Mouse (Mus musculus) midbrain, postnatal 0 days (tissue): ENCODE results near the gene Slc46a2. TPM values are rescaled to one million over a fixed set of nuclear protein-coding genes. Genes with fewer than 3 reads are reported as not detected.

Source experiments
- ATAC-seq: fragments of 200-750 bp; cut with Nextera tagmentation; 2 replicates; pipeline ENCODE4 v1.8.0; 2017; ENCODE audit warnings: moderate number of reproducible peaks, mild to moderate bottlenecking, moderate TSS enrichment, moderate library complexity; ENCODE audit not compliant: low FRiP score
- DNase-seq: peaks from one replicate; pipeline ENCODE4 v3.0.0-alpha.2; 2015; ENCODE audit warnings: low spot score
- H3K27ac ChIP-seq: fragments of 300-500 bp; sonication (generic); 2 replicates; pipeline ENCODE4 v1.5.1; 2014; ENCODE audit warnings: low read depth, mild to moderate bottlenecking, low read length, mixed read lengths
- H3K27me3 ChIP-seq: fragments of 300-500 bp; sonication (generic); 2 replicates; pipeline ENCODE4 v1.6.1; 2014; ENCODE audit warnings: low read length, control low read depth, mixed read lengths; ENCODE audit not compliant: insufficient read depth
- H3K36me3 ChIP-seq: fragments of 300-500 bp; sonication (generic); 2 replicates; pipeline ENCODE4 v1.6.1; 2014; ENCODE audit warnings: low read length, control low read depth, mixed read lengths; ENCODE audit not compliant: insufficient read depth
- H3K4me1 ChIP-seq: fragments of 300-500 bp; sonication (generic); 2 replicates; pipeline ENCODE4 v1.6.1; 2014; ENCODE audit warnings: mild to moderate bottlenecking, control low read depth, antibody characterized with exemption, low read length, mixed read lengths; ENCODE audit not compliant: insufficient read depth
- H3K4me2 ChIP-seq: fragments of 300-500 bp; sonication (generic); 2 replicates; pipeline ENCODE4 v1.6.1; 2014; ENCODE audit warnings: low read depth, mild to moderate bottlenecking, low read length, mixed read lengths; ENCODE audit not compliant: poor library complexity, severe bottlenecking
- H3K4me3 ChIP-seq: fragments of 300-500 bp; sonication (generic); 2 replicates; pipeline ENCODE4 v1.5.1; 2014; ENCODE audit warnings: low read depth, mild to moderate bottlenecking, low read length, moderate library complexity
- H3K9ac ChIP-seq: fragments of 300-500 bp; sonication (generic); replicated peaks from 2 replicates; pipeline ENCODE4 v1.6.1; 2014; ENCODE audit warnings: mild to moderate bottlenecking, low read length, moderate library complexity, mixed read lengths; ENCODE audit not compliant: poor library complexity, severe bottlenecking
- H3K9me3 ChIP-seq: fragments of 300-500 bp; sonication (generic); 2 replicates; pipeline ENCODE4 v1.6.1; 2016; ENCODE audit warnings: low read length, control low read depth
- CTCF ChIP-seq: IDR thresholded peaks from 2 replicates; pipeline ENCODE4 v1.5.1; 2016; ENCODE audit warnings: antibody characterized with exemption, mild to moderate bottlenecking
- WGBS: fragments of 180-500 bp; shearing (Covaris S2); extraction: QIAGEN DNeasy Blood & Tissue Kit; methylation state at CpG from one replicate; pipeline ENCODE4 v1.1.7; 2014; 5-methylcytosine and 5-hydroxymethylcytosine counted together
- polyA plus RNA-seq: library from polyadenylated mRNA; unstranded; fragments of >200 nt; fragmentation: Nextera tagmentation; extraction: Ambion mirVana; gene quantifications from 2 replicates; pipeline ENCODE4 v1.2.1, GENCODE M21; 2015
- total RNA-seq: library from RNA; depleted of rRNA; stranded (reverse); fragments of >200 nt; gene quantifications from 2 replicates; pipeline ENCODE4 v1.2.3, GENCODE M21; 2014

Slc46a2 gene
- total and polyA plus RNA-seq, 2 experiments from 2014 or later: 0.05 to 0.16 TPM

DNA sequence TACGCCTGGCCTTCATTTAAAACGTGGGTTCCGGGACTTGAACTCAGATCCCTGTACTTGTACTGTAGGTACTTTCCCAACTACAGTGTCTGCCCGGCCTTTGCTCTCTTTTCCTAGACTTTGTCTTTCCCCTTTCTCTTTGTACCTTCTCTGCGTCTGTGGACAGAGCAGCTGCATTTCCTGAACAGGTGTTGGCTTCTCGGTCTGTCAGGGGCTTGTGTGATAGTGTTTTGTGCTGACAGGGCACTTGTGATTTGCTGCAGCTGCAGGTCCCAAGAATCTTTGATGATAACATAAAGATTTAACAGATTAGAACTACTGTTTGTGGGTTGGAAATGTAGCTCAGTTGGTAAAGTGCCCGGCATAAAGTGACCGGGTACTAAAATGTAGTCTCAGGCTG lies 36.3 kb downstream of the Slc46a2 start:
- 90% methylated on average over 8 of the region's 8 CpGs for WGBS

DNA sequence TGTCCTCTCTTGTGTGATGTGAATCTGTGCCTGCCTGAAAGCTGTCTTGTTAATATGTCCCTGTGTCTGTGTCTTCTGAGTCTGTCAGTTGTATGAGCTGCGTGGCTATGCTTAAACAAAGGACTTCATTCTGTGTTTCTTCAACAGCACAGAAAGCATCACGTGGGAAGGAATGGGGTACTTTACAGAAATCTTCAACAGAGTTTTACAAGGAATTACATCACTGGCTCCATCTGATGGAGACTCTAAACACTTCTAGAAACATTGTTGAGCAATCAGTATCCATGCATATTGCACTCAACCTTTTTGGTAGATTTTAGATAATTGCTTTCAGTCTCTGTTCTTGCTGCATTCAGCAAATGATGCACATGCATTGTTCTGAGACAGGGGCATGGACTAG lies 37.8 kb downstream of the Slc46a2 start:
- Histone ChIP-seq H3K4me2 (no peak overlapping the region), H3K4me1 (no peaks in the 10 kb centered on the region), H3K27me3 (no peaks in the 10 kb centered on the region), H3K9ac (no peak overlapping the region), H3K4me3 (no peak overlapping the region), H3K27ac (no peak overlapping the region), H3K36me3 (0 out of 2 replicates have a peak, but pooled peaks cover 4% of the 10 kb centered on the region), H3K9me3 (no peaks in the 10 kb centered on the region)
- peak; percentile 20 for TF ChIP-seq CTCF
- ATAC-seq: no peak
- peak; percentile 26 for DNase-seq
- 44% methylated on average over 2 of the region's 2 CpGs for WGBS

More for the DNA sequence above, 36.3 kb downstream of the Slc46a2 start:
- Histone ChIP-seq H3K27ac (no peak overlapping the region), H3K4me2 (no peak overlapping the region), H3K4me3 (no peak overlapping the region), H3K36me3 (peaks cover 8% of the 10 kb centered on the region; the same call in 1 of the 2 replicates), H3K9ac (no peak overlapping the region), H3K4me1 (no peaks in the 10 kb centered on the region), H3K9me3 (no peaks in the 10 kb centered on the region), H3K27me3 (no peaks in the 10 kb centered on the region)
- no peak for TF ChIP-seq CTCF
- no peak for DNase-seq
- no peak for ATAC-seq

DNA sequence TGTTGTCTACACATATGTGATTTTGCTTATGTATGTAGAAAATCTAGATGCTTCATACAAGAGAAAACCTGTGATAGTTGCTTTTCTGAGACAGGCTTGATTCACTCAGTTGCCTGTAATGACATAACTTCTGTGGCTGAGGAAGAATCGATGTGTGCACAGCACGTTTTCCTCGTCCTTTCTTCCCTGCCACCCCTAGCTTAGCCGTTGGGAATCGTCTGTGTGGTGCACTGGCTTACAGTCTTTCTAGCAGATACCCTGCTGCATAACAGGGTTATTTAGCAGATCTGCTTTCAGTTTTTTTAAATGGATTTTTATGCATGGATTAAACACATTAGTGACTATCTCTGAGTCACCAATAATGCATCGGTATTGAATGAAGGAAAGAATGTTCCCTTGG lies 38.3 kb downstream of the Slc46a2 start:
- no peak overlapping the region for H3K9ac ChIP-seq
- no peak for TF ChIP-seq CTCF
- H3K36me3 ChIP-seq: 0 out of 2 replicates have a peak, but pooled peaks cover 4% of the 10 kb centered on the region
- ATAC-seq (0 out of 2 replicates have a peak, but pooled peaks have one; percentile 26), DNase-seq (no peak)
- H3K4me1 ChIP-seq: no peaks in the 10 kb centered on the region
- no peaks in the 10 kb centered on the region for H3K27me3 ChIP-seq
- H3K9me3 ChIP-seq: no peaks in the 10 kb centered on the region
- WGBS: 39% methylated on average over 6 of the region's 6 CpGs
- H3K4me2 ChIP-seq: no peak overlapping the region
- H3K4me3 ChIP-seq: no peak overlapping the region
- H3K27ac ChIP-seq: no peak overlapping the region

DNA sequence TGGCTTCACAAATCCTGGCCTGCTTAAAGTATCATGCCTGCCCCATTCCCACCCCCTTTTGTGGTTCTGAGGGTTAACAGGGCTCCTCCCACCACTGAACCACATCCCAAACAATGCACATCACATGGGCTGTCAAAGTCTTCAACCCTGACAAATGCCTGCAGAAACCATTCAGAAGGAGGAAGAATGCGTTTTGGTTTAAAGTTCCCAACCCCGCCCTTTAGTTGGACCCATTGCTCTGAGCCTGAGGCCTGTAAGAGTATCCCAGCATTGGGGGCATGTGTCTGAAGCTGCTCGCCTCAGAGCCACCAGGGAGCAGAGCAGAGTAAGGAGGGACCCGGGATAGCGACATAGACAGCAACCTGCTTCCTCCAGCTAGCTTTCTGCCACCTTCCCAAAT lies 41.0 kb downstream of the Slc46a2 start:
- Histone ChIP-seq H3K4me1 (no peaks in the 10 kb centered on the region), H3K9me3 (no peaks in the 10 kb centered on the region), H3K27ac (no peak overlapping the region), H3K27me3 (no peaks in the 10 kb centered on the region), H3K9ac (no peak overlapping the region), H3K36me3 (no peaks in the 10 kb centered on the region), H3K4me3 (no peak overlapping the region), H3K4me2 (no peak overlapping the region)
- WGBS: 34% methylated on average over 5 of the region's 5 CpGs
- DNase-seq: no peak
- no peak for TF ChIP-seq CTCF
- no peak for ATAC-seq

DNA sequence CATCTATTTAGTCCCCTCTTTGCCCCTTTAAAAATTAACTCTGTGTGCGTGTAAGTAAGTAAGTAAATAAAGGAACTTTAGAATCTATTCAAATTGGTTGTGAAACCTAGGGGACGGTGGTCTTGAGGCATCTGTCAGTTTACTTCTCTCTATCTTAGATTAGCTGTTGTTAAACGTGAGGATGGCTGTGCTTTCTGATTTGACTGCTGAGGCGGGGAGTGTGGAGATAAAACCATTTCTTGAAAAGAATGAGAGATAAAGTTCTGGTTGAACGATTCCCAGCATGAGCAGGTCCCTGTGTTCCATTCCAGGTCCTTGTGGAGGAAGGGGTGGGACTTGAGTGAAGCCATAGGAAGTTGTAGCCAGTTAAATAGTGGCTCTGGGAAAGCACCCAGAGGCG lies 41.6 kb downstream of the Slc46a2 start:
- no peak overlapping the region for H3K27ac ChIP-seq

DNA sequence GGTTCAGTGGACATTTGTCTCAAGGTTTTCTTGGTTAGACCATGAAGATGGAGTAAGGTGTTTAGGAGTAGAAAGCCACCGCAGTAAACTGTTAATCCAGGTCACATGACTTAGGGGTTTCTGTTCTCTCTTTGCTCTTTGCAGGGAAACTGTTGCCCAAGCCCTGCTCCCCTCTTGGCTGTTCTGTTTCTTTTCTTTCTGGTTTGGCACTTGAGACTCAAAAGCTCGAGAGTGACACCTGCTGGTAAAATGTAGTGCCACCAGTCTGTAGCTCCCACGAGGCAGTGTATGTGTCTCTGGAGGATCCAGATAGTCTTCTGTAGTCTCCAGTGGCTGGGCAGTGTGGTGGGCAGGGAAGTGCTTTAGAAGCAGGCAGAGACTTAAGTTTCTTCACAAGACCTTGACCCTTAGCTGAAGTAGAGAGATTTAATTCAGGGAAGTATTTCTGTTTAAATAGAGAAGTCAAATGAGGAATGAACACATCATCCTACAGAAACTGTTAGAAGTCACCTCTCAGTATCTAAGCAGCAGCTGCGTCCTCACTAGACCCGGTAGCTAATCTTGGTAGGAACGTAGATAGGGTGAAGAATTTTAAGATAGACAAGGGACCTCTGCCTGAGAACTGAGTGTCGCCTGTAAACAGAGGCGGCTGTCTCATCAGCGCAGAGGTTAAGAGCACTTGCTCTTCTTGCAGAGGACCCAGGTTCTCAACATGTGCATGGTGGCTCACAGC lies 43.8 kb downstream of the Slc46a2 start:
- H3K27ac ChIP-seq: no peak overlapping the region
- peak; percentile 63 for ATAC-seq
- H3K4me3 ChIP-seq: no peak overlapping the region
- 59% methylated on average over 9 of the region's 9 CpGs for WGBS
- no peaks in the 10 kb centered on the region for H3K36me3 ChIP-seq
- H3K4me1 ChIP-seq: no peaks in the 10 kb centered on the region
- H3K27me3 ChIP-seq: no peaks in the 10 kb centered on the region
- H3K4me2 ChIP-seq: no peak overlapping the region
- peak; percentile 89 for DNase-seq
- peak; percentile 92 for TF ChIP-seq CTCF
- H3K9me3 ChIP-seq: no peaks in the 10 kb centered on the region
- no peak overlapping the region for H3K9ac ChIP-seq

More for the DNA sequence above, 41.6 kb downstream of the Slc46a2 start:
- Histone ChIP-seq H3K27me3 (no peaks in the 10 kb centered on the region), H3K36me3 (no peaks in the 10 kb centered on the region), H3K4me2 (no peak overlapping the region), H3K9ac (no peak overlapping the region), H3K9me3 (no peaks in the 10 kb centered on the region), H3K4me1 (no peaks in the 10 kb centered on the region), H3K4me3 (no peak overlapping the region)
- no peak for TF ChIP-seq CTCF
- 30% methylated on average over 6 of the region's 6 CpGs for WGBS
- no peak for ATAC-seq
- DNase-seq: no peak
